Mouse (Mus musculus) small intestine, adult 10 weeks (tissue): ENCODE data around the gene Vwc2. TPM values are rescaled to one million over a fixed set of nuclear protein-coding genes. Genes with fewer than 3 reads are reported as not detected.

Source experiments
- polyA plus RNA-seq: library from polyadenylated mRNA; stranded (reverse); fragments of 350-450 nt; fragmentation: Illumina TruSeq; extraction: RNeasy Lipid Tissue Mini Kit (QIAGEN cat#74804); gene quantifications from one replicate; pipeline ENCODE4 v1.2.3, GENCODE M21; 2014; ENCODE audit warnings: low replicate concordance

Vwc2 gene
- 0.97 TPM for polyA plus RNA-seq

DNA sequence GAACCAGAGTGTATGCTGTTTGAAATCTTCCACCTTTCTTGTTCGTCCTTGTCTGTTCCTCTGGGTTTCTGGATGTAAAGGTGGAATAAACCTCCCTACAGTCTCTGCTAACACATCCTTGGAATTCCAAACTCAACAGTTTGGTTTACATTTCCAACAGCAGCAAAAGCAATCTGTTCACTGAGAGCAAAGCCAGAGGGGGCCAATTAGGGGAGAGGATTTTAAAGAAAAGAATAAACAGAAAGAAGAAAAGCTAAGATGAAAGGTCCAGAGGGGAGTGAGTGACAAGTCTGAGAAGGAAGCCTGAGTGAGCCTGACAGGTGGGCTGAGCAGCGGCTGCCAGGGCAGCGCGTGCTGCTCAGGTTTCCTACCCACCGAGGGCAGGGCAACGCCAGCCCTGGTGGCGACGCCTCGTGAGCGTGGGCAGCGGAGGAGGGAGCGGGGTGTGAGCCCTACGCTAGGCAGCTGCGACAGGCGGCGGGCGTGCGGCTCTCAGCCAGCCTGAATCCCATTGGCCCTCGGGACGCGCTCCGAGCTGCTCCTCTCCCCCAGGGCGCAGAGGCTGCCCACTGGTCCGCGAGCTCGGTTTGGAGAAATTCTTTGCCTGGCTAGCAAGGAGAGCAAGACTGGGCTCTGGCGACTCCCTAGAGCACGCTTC lies at the start of gene Vwc2:
Vwc2 (plus strand) TSS at position 648 of the 658 bp plus-strand sequence.

